Mouse (Mus musculus) mature B cell (primary cell): ENCODE measurements around the gene Ubtd1.

Experiments used
- in situ Hi-C: fragments of 300-500 bp; cut with MboI; formaldehyde crosslinking; loops from 2 replicates; pipeline ENCODE4 v1.14.3; 2019

Ubtd1 gene

GRCm38 (mm10) chr19:41981595-41981927 is at the start of gene Ubtd1:
Ubtd1 (plus strand) TSS chr19:41981763.
- in situ Hi-C loops = no loop called here

- in situ Hi-C loops = no loop called here
Measured at GRCm38 (mm10) chr19:41932686-41933085, 48.9 kb upstream of the Ubtd1 start.

DNA sequence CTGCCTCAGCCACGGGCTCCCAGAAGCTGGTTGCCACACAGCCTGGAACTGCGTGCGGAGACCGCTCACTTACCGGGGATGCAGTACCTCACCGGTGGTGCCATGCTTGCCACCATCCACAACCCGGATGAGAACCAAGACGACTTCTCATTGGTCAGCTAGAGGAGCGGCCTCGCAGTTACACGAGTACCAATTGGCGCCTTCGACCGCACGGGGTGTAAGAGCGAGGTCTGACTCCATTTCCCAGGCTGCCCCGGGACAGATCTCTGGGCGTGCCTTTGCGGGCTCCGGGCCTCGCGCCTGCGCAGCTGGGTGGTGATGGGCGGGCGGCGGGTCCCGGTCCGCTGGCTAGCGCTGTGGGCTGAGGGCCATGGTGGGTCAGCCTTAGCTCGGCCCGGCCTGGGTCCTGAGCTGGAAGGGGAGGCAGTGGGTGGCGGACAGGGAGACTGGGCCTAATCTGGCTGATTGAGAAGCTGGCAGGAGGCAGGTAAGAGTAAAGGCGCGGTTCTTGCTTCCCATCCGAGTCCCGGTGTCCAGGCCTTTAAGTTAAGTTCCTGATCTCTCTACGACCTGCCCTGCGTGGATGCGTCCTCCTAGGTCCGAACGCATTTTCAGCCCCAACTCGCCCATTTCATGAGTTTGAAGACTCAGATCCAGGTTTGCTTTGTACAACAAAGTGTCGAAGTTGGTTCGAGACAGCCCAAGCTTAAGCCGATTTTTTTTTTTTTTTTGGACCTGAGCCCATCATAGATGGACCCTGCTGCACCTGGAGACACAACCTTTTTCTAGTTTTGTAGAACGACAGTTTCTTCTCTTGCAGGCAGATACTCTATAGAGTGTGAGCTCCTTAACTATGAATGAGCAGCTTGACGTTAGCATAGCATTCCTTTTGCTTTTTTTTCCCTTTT is 48.1 kb upstream of the Ubtd1 start, which contains the start of the genes Exosc1 and Zdhhc16:
Gene Exosc1, minus strand, starts transcription at position 245 of the 908 bp plus-strand sequence.
Gene Zdhhc16, plus strand, starts transcription at position 302 of the 908 bp plus-strand sequence.
- in situ Hi-C loops = no loop called here

- in situ Hi-C loops = no loop called here
Measured at GRCm38 (mm10) chr19:41934124-41934523, 47.4 kb upstream of the Ubtd1 start.

DNA sequence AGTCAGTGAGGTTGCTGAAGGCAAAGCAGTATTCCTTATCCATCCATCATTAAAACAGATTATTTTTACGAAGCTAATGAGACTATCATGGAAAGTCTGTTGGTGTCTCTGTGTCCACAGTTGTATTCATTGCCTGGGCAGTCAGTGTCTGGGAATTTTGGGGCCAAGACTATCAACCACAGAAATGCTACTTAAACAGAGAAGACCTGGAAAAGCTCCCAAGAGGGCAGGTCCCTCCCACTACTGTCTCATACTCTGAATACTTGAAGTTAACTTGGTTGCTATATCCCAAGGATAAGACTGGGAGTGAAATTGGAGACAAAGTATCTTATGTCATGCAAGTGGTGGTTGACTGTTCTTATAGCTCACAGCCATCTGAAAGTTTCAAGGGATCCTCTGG is 45.6 kb upstream of the Ubtd1 start:
- in situ Hi-C loops = no loop called here

- in situ Hi-C loops = no loop called here
Measured at GRCm38 (mm10) chr19:41938539-41938938, 43.0 kb upstream of the Ubtd1 start.

GRCm38 (mm10) chr19:41943841-41944240 is 37.7 kb upstream of the Ubtd1 start:
- in situ Hi-C loops = no loop called here

DNA sequence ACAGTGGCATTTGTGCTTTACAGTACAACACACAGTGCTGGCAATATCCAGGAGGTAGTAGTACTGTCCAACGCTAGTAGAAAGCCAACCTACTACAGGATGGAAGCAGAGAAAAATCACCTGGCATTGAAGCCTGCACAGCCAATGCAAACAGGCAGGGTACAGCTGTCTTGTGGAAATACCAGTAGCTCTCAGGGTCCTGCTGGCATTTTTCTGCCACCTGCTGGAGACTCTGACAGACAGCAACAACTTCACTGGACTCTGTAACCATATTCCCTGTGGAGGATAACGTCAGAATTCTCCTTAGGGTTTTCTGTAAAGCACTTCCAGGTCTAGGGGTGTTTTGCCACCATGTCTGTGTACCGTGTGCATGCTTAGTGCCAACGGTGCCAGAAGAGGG is 29.3 kb upstream of the Ubtd1 start:
- in situ Hi-C loops = no loop called here

GRCm38 (mm10) chr19:41953574-41953973 is 28.0 kb upstream of the Ubtd1 start:
- in situ Hi-C loops = no loop called here

GRCm38 (mm10) chr19:41969618-41970017 is 11.9 kb upstream of the Ubtd1 start:
- in situ Hi-C loops = no loop called here

GRCm38 (mm10) chr19:41973891-41974794 is 7.4 kb upstream of the Ubtd1 start:
- in situ Hi-C loops = no loop called here

- in situ Hi-C loops = no loop called here
Measured at GRCm38 (mm10) chr19:41980422-41980818, 1.1 kb upstream of the Ubtd1 start.

DNA sequence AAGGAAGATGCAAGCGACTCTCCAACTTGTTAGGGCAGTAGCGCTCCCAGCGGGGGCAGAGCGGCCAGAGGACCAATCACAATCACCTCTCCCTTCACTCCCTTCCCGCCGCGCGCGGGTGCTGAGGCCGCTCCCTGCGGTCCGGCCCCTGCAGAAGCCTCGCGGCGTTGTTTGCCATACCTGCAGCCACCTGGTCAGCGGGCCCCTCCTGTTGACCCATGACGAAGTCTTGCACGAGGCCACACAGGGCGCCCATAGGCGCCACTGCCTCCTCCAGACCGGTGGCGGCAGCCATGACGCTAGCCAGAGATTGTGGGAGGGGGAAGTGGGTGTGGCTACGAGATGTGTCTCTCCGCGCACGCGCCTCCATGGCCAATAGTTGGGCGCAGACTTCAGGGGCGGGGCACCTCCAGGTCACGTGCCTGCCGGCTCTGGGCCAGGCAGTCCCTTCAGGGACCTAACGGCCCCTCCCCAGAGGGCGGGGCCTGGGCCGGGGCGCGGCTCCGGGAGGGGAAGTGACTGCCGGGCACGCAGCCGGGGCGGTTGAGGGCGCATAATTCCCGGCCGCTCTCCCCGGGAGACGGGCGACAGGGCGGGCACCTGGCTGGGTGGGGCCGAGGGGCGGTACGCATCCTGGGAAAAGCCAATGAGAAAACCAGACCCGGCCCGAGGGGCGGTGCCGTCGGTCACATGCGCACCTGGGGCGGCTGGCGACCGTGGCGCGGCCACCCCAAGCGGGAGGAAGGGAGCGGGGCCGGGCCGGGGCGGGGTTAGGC is 556 bp upstream of the Ubtd1 start, which contains the start of gene Mms19:
Gene Mms19, minus strand, starts transcription at position 339 of the 776 bp plus-strand sequence.
- in situ Hi-C loops = no loop called here

- in situ Hi-C loops = no loop called here
Measured at GRCm38 (mm10) chr19:41981931-41982790, 598 bp downstream of the Ubtd1 start.

- in situ Hi-C loops = no loop called here
Measured at GRCm38 (mm10) chr19:41982791-41983150, 1.2 kb downstream of the Ubtd1 start.

DNA sequence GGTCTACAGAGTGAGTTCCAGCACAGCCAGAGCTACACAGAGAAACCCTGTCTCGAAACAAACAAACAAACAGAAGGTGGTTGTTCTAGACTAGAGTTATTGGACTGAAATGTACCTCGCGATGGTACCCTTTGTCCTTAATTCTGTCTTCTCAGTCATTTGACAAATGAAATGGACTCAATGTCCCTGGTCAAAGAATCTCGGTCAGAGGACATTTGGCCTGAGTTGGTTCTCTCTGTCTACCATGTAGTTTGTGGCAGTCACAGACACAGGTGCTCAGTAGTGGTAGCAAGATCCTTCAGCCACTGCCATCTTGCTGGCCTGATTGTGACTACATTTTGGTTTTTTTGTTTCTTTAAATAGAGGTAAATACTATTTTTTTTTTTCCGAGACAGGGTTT is 4.4 kb downstream of the Ubtd1 start:
- in situ Hi-C loops = no loop called here

- in situ Hi-C loops = no loop called here
Measured at GRCm38 (mm10) chr19:41987206-41987605, 5.6 kb downstream of the Ubtd1 start.

- in situ Hi-C loops = no loop called here
Measured at GRCm38 (mm10) chr19:41989810-41990209, 8.2 kb downstream of the Ubtd1 start.

GRCm38 (mm10) chr19:41991926-41992477 is 10.4 kb downstream of the Ubtd1 start:
- in situ Hi-C loops = no loop called here

GRCm38 (mm10) chr19:41992971-41993370 is 11.4 kb downstream of the Ubtd1 start:
- in situ Hi-C loops = no loop called here
